Mouse (Mus musculus): ENCODE results near the gene Hsd17b11.

DNA sequence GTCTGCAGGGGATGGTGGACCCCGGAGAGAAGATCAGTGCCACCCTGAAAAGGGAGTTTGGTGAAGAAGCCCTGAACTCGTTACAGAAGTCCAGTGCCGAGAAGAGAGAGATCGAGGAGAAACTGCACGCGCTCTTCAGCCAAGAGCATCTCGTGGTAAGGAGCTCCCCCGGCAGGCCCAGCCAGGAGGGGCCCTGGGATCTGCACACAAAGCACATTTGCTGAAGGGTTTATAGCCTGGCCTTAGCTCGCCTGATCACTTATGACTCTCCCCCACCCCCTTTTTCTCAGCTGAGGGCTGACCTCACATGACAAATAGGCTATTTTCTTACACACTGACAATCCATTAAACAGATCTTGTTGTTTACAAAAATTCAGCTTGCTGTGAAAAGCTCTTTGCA lies 37.9 kb upstream of the Hsd17b11 start:
- TF ChIP-seq CTCF (IDR thresholded peaks at IDR 0.05; ENCODE audit: low read depth) (peak; percentile 26; the same call in 1 of the 2 replicates), EP300 (optimal IDR thresholded peaks at IDR 0.05) (no peak)

Measured in stomach, postnatal 0 days (tissue).